Mouse (Mus musculus): ENCODE results near the gene Zfp46. TPM values are rescaled to one million over a fixed set of nuclear protein-coding genes. Genes with fewer than 3 reads are reported as not detected.
A peak's percentile ranks its signal among the peaks of the same experiment; 100 is the strongest.

Gene Zfp46
- polyA plus RNA-seq, 1 experiment from 2014 or later, result 50.1 TPM

DNA sequence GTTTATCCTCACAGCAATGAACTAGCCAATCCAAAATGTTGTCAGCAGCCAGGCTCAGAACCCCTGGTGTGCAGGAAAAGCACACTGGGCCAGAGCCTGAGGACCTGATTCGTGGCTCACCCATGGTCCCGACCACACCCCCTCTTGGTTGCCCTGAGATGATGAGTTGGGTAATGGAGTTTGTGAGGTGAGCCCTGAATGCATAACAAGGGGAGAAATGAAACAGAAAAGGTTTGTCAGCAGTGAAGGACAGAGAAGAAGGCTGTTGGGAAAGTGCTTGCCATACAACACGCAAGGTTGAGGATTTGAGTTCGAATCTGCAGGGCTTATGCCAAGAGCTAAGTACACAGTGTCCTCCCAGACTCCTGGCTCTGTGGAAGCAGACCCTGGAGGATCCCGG lies 38.8 kb upstream of the Zfp46 start:
- no peak overlapping the region for H3K27ac ChIP-seq (ENCODE audit: low read length)
- H3K4me3 ChIP-seq (replicated peaks; ENCODE audit: low read length), result no peak overlapping the region
- H3K9me3 ChIP-seq (ENCODE audit: control insufficient read depth, low read length), result no peaks in the 10 kb centered on the region
- no peak for ATAC-seq
- peaks cover 19% of the 10 kb centered on the region for H3K4me1 ChIP-seq (replicated peaks; ENCODE audit: control insufficient read depth, insufficient read depth, low read length)
- H3K9ac ChIP-seq (replicated peaks; ENCODE audit: low read depth, low read length), result no peak overlapping the region
- WGBS, result 32% methylated on average over 5 of the region's 5 CpGs
- no peaks in the 10 kb centered on the region for H3K36me3 ChIP-seq (ENCODE audit: control insufficient read depth, insufficient read depth)
- no peak overlapping the region for H3K4me2 ChIP-seq (ENCODE audit: low read length)
- H3K27me3 ChIP-seq (replicated peaks; ENCODE audit: control insufficient read depth, insufficient read depth, low read length), result peaks cover 37% of the 10 kb centered on the region

GRCm38 (mm10) chr4:136246568-136246969 lies 37.9 kb upstream of the Zfp46 start:
- WGBS, result 2% methylated on average over 12 of the region's 12 CpGs
- ATAC-seq, result no peak
- Histone ChIP-seq H3K9ac (replicated peaks; ENCODE audit: low read depth, low read length) (no peak overlapping the region), H3K27ac (ENCODE audit: low read length) (no peak overlapping the region), H3K4me3 (replicated peaks; ENCODE audit: low read length) (no peak overlapping the region), H3K4me2 (ENCODE audit: low read length) (no peak overlapping the region), H3K9me3 (ENCODE audit: control insufficient read depth, low read length) (no peaks in the 10 kb centered on the region), H3K4me1 (replicated peaks; ENCODE audit: control insufficient read depth, insufficient read depth, low read length) (peaks cover 19% of the 10 kb centered on the region), H3K27me3 (replicated peaks; ENCODE audit: control insufficient read depth, insufficient read depth, low read length) (peaks cover 37% of the 10 kb centered on the region), H3K36me3 (ENCODE audit: control insufficient read depth, insufficient read depth) (no peaks in the 10 kb centered on the region)

DNA sequence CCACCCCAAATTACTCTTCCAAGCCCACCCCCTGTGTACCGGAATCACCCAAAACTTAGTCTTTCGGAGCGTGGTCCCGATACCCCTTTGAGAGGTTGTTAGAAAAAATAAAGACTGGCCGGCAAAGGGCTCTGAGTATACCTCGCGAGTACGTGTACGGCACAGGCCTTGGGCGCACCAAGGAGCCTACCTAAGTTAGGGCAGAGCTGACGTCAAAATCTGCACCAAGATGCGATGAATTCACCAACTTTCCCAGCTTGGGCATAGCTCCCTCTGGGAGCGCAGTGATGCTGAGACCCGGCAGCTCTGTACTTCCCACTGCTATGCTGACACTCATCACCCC lies 37.1 kb upstream of the Zfp46 start:
- H3K4me3 ChIP-seq (replicated peaks; ENCODE audit: low read length), result peak overlapping the region; percentile 36; the same call in 1 of the 2 replicates
- peaks cover 37% of the 10 kb centered on the region for H3K27me3 ChIP-seq (replicated peaks; ENCODE audit: control insufficient read depth, insufficient read depth, low read length)
- no peak overlapping the region for H3K27ac ChIP-seq (ENCODE audit: low read length)
- no peaks in the 10 kb centered on the region for H3K36me3 ChIP-seq (ENCODE audit: control insufficient read depth, insufficient read depth)
- no peaks in the 10 kb centered on the region for H3K9me3 ChIP-seq (ENCODE audit: control insufficient read depth, low read length)
- WGBS, result under 1% methylated on average over 14 of the region's 14 CpGs
- H3K4me2 ChIP-seq (ENCODE audit: low read length), result peak overlapping the region; percentile 52
- peaks cover 19% of the 10 kb centered on the region for H3K4me1 ChIP-seq (replicated peaks; ENCODE audit: control insufficient read depth, insufficient read depth, low read length)
- no peak overlapping the region for H3K9ac ChIP-seq (replicated peaks; ENCODE audit: low read depth, low read length)
- no peak for ATAC-seq

GRCm38 (mm10) chr4:136247729-136248463 lies 36.6 kb upstream of the Zfp46 start, which contains the start of gene Tcea3:
TSS of gene Tcea3 (plus strand) at chr4:136247729.
- no peak within 1 kb of the TSS for H3K27ac ChIP-seq (ENCODE audit: low read length)
- ATAC-seq, result no peak
- H3K36me3 ChIP-seq (ENCODE audit: control insufficient read depth, insufficient read depth), result no peaks in the 10 kb centered on the region
- peak within 1 kb of the TSS; percentile 52 for H3K4me2 ChIP-seq (ENCODE audit: low read length)
- H3K4me3 ChIP-seq (replicated peaks; ENCODE audit: low read length), result peak within 1 kb of the TSS; percentile 36
- H3K4me1 ChIP-seq (replicated peaks; ENCODE audit: control insufficient read depth, insufficient read depth, low read length), result peaks cover 19% of the 10 kb centered on the region
- WGBS, result 0% methylated on average over 46 of the region's 46 CpGs
- no peak within 1 kb of the TSS for H3K9ac ChIP-seq (replicated peaks; ENCODE audit: low read depth, low read length)
- peaks cover 37% of the 10 kb centered on the region for H3K27me3 ChIP-seq (replicated peaks; ENCODE audit: control insufficient read depth, insufficient read depth, low read length)
- H3K9me3 ChIP-seq (ENCODE audit: control insufficient read depth, low read length), result no peaks in the 10 kb centered on the region

GRCm38 (mm10) chr4:136248464-136249331 lies 35.8 kb upstream of the Zfp46 start:
- peak overlapping the region; percentile 52 for H3K4me2 ChIP-seq (ENCODE audit: low read length)
- H3K9me3 ChIP-seq (ENCODE audit: control insufficient read depth, low read length), result no peaks in the 10 kb centered on the region
- no peak for ATAC-seq
- no peak overlapping the region for H3K9ac ChIP-seq (replicated peaks; ENCODE audit: low read depth, low read length)
- under 1% methylated on average over 37 of the region's 37 CpGs for WGBS
- H3K27ac ChIP-seq (ENCODE audit: low read length), result no peak overlapping the region
- no peaks in the 10 kb centered on the region for H3K36me3 ChIP-seq (ENCODE audit: control insufficient read depth, insufficient read depth)
- H3K27me3 ChIP-seq (replicated peaks; ENCODE audit: control insufficient read depth, insufficient read depth, low read length), result peaks cover 37% of the 10 kb centered on the region
- H3K4me1 ChIP-seq (replicated peaks; ENCODE audit: control insufficient read depth, insufficient read depth, low read length), result peaks cover 19% of the 10 kb centered on the region
- H3K4me3 ChIP-seq (replicated peaks; ENCODE audit: low read length), result peak overlapping the region; percentile 36

- Histone ChIP-seq H3K27me3 (replicated peaks; ENCODE audit: control insufficient read depth, insufficient read depth, low read length) (peaks cover 36% of the 10 kb centered on the region), H3K4me3 (replicated peaks; ENCODE audit: low read length) (no peak overlapping the region), H3K9me3 (ENCODE audit: control insufficient read depth, low read length) (no peaks in the 10 kb centered on the region), H3K36me3 (ENCODE audit: control insufficient read depth, insufficient read depth) (no peaks in the 10 kb centered on the region), H3K27ac (ENCODE audit: low read length) (no peak overlapping the region), H3K9ac (replicated peaks; ENCODE audit: low read depth, low read length) (no peak overlapping the region), H3K4me1 (replicated peaks; ENCODE audit: control insufficient read depth, insufficient read depth, low read length) (peaks cover 19% of the 10 kb centered on the region), H3K4me2 (ENCODE audit: low read length) (no peak overlapping the region)
- no peak for ATAC-seq
- 1% methylated on average over 11 of the region's 11 CpGs for WGBS
These were observed 35.2 kb upstream of the Zfp46 start for GRCm38 (mm10) chr4:136249332-136249647.

GRCm38 (mm10) chr4:136249780-136250179 lies 34.7 kb upstream of the Zfp46 start:
- H3K27ac ChIP-seq (ENCODE audit: low read length), result no peak overlapping the region
- no peak for ATAC-seq
- no peak overlapping the region for H3K9ac ChIP-seq (replicated peaks; ENCODE audit: low read depth, low read length)
- WGBS, result 42% methylated on average over 9 of the region's 9 CpGs
- no peak overlapping the region for H3K4me3 ChIP-seq (replicated peaks; ENCODE audit: low read length)
- no peaks in the 10 kb centered on the region for H3K9me3 ChIP-seq (ENCODE audit: control insufficient read depth, low read length)
- H3K27me3 ChIP-seq (replicated peaks; ENCODE audit: control insufficient read depth, insufficient read depth, low read length), result peaks cover 35% of the 10 kb centered on the region
- no peak overlapping the region for H3K4me2 ChIP-seq (ENCODE audit: low read length)
- H3K4me1 ChIP-seq (replicated peaks; ENCODE audit: control insufficient read depth, insufficient read depth, low read length), result peaks cover 19% of the 10 kb centered on the region
- H3K36me3 ChIP-seq (ENCODE audit: control insufficient read depth, insufficient read depth), result no peaks in the 10 kb centered on the region

DNA sequence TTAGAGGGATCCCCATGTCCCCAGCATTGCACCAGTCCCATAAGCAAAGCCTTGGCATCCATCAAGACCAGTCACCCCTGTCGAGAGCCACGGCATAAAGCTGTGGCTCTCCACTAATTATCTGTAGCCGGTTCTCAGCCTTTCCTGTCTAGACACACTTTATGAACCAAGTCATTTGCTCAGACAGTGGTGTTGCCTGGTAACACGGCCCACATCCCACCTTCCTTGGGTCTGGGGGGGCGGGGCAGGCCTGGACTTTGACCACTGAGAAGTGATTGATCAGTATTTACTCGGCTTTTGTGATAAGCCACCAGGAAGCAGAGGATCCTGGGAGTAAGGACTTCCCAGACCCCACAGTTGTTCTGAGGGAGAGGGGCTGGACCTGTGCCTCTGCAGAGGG lies 28.6 kb upstream of the Zfp46 start:
- no peak overlapping the region for H3K27ac ChIP-seq (ENCODE audit: low read length)
- H3K27me3 ChIP-seq (replicated peaks; ENCODE audit: control insufficient read depth, insufficient read depth, low read length), result no peaks in the 10 kb centered on the region; the same call in 1 of the 2 replicates
- WGBS, result 54% methylated on average over 6 of the region's 6 CpGs
- no peak overlapping the region for H3K9ac ChIP-seq (replicated peaks; ENCODE audit: low read depth, low read length)
- ATAC-seq, result no peak
- no peaks in the 10 kb centered on the region for H3K36me3 ChIP-seq (ENCODE audit: control insufficient read depth, insufficient read depth)
- H3K9me3 ChIP-seq (ENCODE audit: control insufficient read depth, low read length), result no peaks in the 10 kb centered on the region
- H3K4me3 ChIP-seq (replicated peaks; ENCODE audit: low read length), result no peak overlapping the region
- no peak overlapping the region for H3K4me2 ChIP-seq (ENCODE audit: low read length)
- H3K4me1 ChIP-seq (replicated peaks; ENCODE audit: control insufficient read depth, insufficient read depth, low read length), result peaks cover 3% of the 10 kb centered on the region; the same call in 1 of the 2 replicates

- no peak overlapping the region for H3K4me3 ChIP-seq (replicated peaks; ENCODE audit: low read length)
- no peaks in the 10 kb centered on the region for H3K27me3 ChIP-seq (replicated peaks; ENCODE audit: control insufficient read depth, insufficient read depth, low read length)
- no peak overlapping the region for H3K27ac ChIP-seq (ENCODE audit: low read length)
- no peak overlapping the region for H3K9ac ChIP-seq (replicated peaks; ENCODE audit: low read depth, low read length)
- peaks cover 3% of the 10 kb centered on the region; the same call in 1 of the 2 replicates for H3K4me1 ChIP-seq (replicated peaks; ENCODE audit: control insufficient read depth, insufficient read depth, low read length)
- no peak overlapping the region for H3K4me2 ChIP-seq (ENCODE audit: low read length)
- ATAC-seq, result no peak
- WGBS, result 83% methylated on average over 10 of the region's 10 CpGs
- no peaks in the 10 kb centered on the region for H3K9me3 ChIP-seq (ENCODE audit: control insufficient read depth, low read length)
- no peaks in the 10 kb centered on the region for H3K36me3 ChIP-seq (ENCODE audit: control insufficient read depth, insufficient read depth)
These were observed 27.8 kb upstream of the Zfp46 start for GRCm38 (mm10) chr4:136256696-136257095.

Data from forebrain, embryonic 16.5 days (tissue).